Mouse (Mus musculus) hindbrain, embryonic 16.5 days (tissue): ENCODE results near the gene Npcd. TPM values are rescaled to one million over a fixed set of nuclear protein-coding genes. Genes with fewer than 3 reads are reported as not detected.

Experiments
- polyA plus RNA-seq: library from polyadenylated mRNA; unstranded; fragments of >200 nt; fragmentation: Nextera tagmentation; extraction: Ambion mirVana; gene quantifications from 2 replicates; pipeline ENCODE4 v1.2.1, GENCODE M21; 2015

Gene Npcd
- polyA plus RNA-seq, 1 experiment from 2014 or later = 0.41 TPM

Other genes starting within 250 kb of the Npcd start
- 0.99 and 1.3 TPM in 2 replicates for gene Dmc1, start 229.1 kb downstream of the Npcd start, polyA plus RNA-seq
- 3.0 and 3.5 TPM in 2 replicates for gene Fam227a, start 175.3 kb downstream of the Npcd start, polyA plus RNA-seq
- gene Cby1, start 175.0 kb downstream of the Npcd start, polyA plus RNA-seq = 93.8 and 101 TPM in 2 replicates
- 220 and 251 TPM in 2 replicates for gene Tomm22, start 163.4 kb downstream of the Npcd start, polyA plus RNA-seq
- gene Josd1, start 146.3 kb downstream of the Npcd start, polyA plus RNA-seq = 19.1 and 21.5 TPM in 2 replicates
- 46.0 and 51.5 TPM in 2 replicates for gene Gtpbp1, start 143.4 kb downstream of the Npcd start, polyA plus RNA-seq
- gene Sun2, start 91.7 kb downstream of the Npcd start, polyA plus RNA-seq = 4.6 and 4.7 TPM in 2 replicates
- gene Dnal4, start 56.4 kb downstream of the Npcd start, polyA plus RNA-seq = 61.8 and 64.9 TPM in 2 replicates
- gene Nptxr, start 29.5 kb downstream of the Npcd start, polyA plus RNA-seq = 44.1 and 58.7 TPM in 2 replicates
- 65.2 and 67.2 TPM in 2 replicates for gene Cbx6, start 451 bp upstream of the Npcd start, polyA plus RNA-seq
- gene Apobec3, start 57.4 kb upstream of the Npcd start, polyA plus RNA-seq = 4.5 and 5.1 TPM in 2 replicates
- gene Cbx7, start 136.9 kb upstream of the Npcd start, polyA plus RNA-seq = 4.7 and 5.2 TPM in 2 replicates
- 6.7 and 8.0 TPM in 2 replicates for gene Pdgfb, start 180.7 kb upstream of the Npcd start, polyA plus RNA-seq